Mouse (Mus musculus) CH12.LX (cell line): ENCODE measurements around the gene Rims3. TPM values are rescaled to one million over a fixed set of nuclear protein-coding genes. Genes with fewer than 3 reads are reported as not detected.

Experiments used
- DNase-seq: peaks from one replicate; pipeline ENCODE4 v3.0.0-alpha.2; 2013; ENCODE audit errors: extremely low read depth
- H3K27ac ChIP-seq: 2 replicates; pipeline ENCODE4 v1.5.1; 2012; ENCODE audit warnings: low read depth, mild to moderate bottlenecking, control low read depth, moderate library complexity; ENCODE audit not compliant: insufficient read depth
- H3K27me3 ChIP-seq: replicated peaks from 2 replicates; pipeline ENCODE3; 2012; ENCODE audit warnings: inconsistent platforms
- H3K36me3 ChIP-seq, 2 experiments: replicated peaks in 1 of 2; 2 replicates each; pipeline versions ENCODE3 to v1.6.1; 2012; ENCODE audit warnings: inconsistent platforms in 1 of 2, low read length in 1 of 2, mild to moderate bottlenecking in 1 of 2, mixed read lengths in 1 of 2, moderate library complexity in 1 of 2; ENCODE audit not compliant: control insufficient read depth in 1 of 2, insufficient read depth in 1 of 2
- H3K4me1 ChIP-seq, 2 experiments: 2 replicates each; pipeline ENCODE4 v1.6.1; 2012; ENCODE audit warnings: inconsistent platforms in 1 of 2, moderate library complexity in 1 of 2; ENCODE audit not compliant: insufficient read depth in 2 of 2, control insufficient read depth in 1 of 2
- H3K4me2 ChIP-seq: 2 replicates; pipeline ENCODE4 v1.6.1; 2012; ENCODE audit warnings: low read depth, mild to moderate bottlenecking, control low read depth; ENCODE audit not compliant: poor library complexity, insufficient read depth, severe bottlenecking
- H3K4me3 ChIP-seq, 3 experiments: fragments of 150-350 bp in 1 of 3; sonication (generic) in 1 of 3; replicated peaks in 1 of 3; 2 replicates each; pipeline versions ENCODE3 to v1.5.1; 2011 to 2012; ENCODE audit warnings: low read depth in 2 of 3, low read length in 2 of 3, mild to moderate bottlenecking in 2 of 3, moderate library complexity in 2 of 3, control low read depth in 1 of 3, improper control_type of control experiment in 1 of 3, inconsistent platforms in 1 of 3, mixed read lengths in 1 of 3; ENCODE audit not compliant: poor library complexity in 1 of 3
- H3K79me2 ChIP-seq: replicated peaks from 2 replicates; pipeline ENCODE4 v1.6.1; 2012; ENCODE audit warnings: mild to moderate bottlenecking, moderate library complexity; ENCODE audit not compliant: control insufficient read depth, poor library complexity, insufficient read depth, severe bottlenecking; ENCODE audit errors: extremely low read depth
- H3K9ac ChIP-seq: 2 replicates; pipeline ENCODE4 v1.6.1; 2012; ENCODE audit warnings: low read depth, mild to moderate bottlenecking, control low read depth, moderate library complexity; ENCODE audit not compliant: insufficient read depth
- H3K9me3 ChIP-seq: replicated peaks from 2 replicates; pipeline ENCODE3; 2012; ENCODE audit warnings: low read length, inconsistent platforms, mixed read lengths
- BHLHE40 ChIP-seq: IDR thresholded peaks from 2 replicates; pipeline ENCODE4 v1.6.1; 2011; ENCODE audit warnings: mild to moderate bottlenecking, low read depth, low read length, improper control_type of control experiment
- CHD1 ChIP-seq: IDR thresholded peaks from 2 replicates; pipeline ENCODE4 v1.6.1; 2012; ENCODE audit warnings: low read depth, low read length, improper control_type of control experiment, inconsistent platforms
- CHD2 ChIP-seq: IDR thresholded peaks from 2 replicates; pipeline ENCODE4 v1.6.1; 2011; ENCODE audit warnings: low read length, improper control_type of control experiment
- ELF1 ChIP-seq: IDR thresholded peaks from 2 replicates; pipeline ENCODE4 v1.6.1; 2014; ENCODE audit warnings: low read depth, mild to moderate bottlenecking, inconsistent platforms, low read length, improper control_type of control experiment
- HCFC1 ChIP-seq: IDR thresholded peaks from 2 replicates; pipeline ENCODE4 v1.6.1; 2012; ENCODE audit warnings: low read depth, mild to moderate bottlenecking, inconsistent platforms, low read length, improper control_type of control experiment
- JUND ChIP-seq: conservative IDR thresholded peaks from 2 replicates; pipeline ENCODE4 v1.6.1; 2011; ENCODE audit warnings: low read depth, low read length, improper control_type of control experiment
- MAZ ChIP-seq: IDR thresholded peaks from 2 replicates; pipeline ENCODE4 v1.6.1; 2012; ENCODE audit warnings: low read depth, mild to moderate bottlenecking, inconsistent platforms, low read length, improper control_type of control experiment, moderate library complexity
- MXI1 ChIP-seq: IDR thresholded peaks from 2 replicates; pipeline ENCODE4 v1.6.1; 2011; ENCODE audit warnings: mild to moderate bottlenecking, low read depth, low read length, improper control_type of control experiment
- NELFE ChIP-seq: IDR thresholded peaks from 2 replicates; pipeline ENCODE4 v1.6.1; 2011; ENCODE audit warnings: low read depth, low read length, improper control_type of control experiment
- NRF1 ChIP-seq: IDR thresholded peaks from 2 replicates; pipeline ENCODE4 v1.6.1; 2014; ENCODE audit warnings: low read depth, mild to moderate bottlenecking, inconsistent platforms, low read length, improper control_type of control experiment, moderate library complexity
- SIN3A ChIP-seq: IDR thresholded peaks from 2 replicates; pipeline ENCODE4 v1.6.1; 2012; ENCODE audit warnings: low read length, improper control_type of control experiment, inconsistent platforms
- USF1 ChIP-seq: IDR thresholded peaks from 2 replicates; pipeline ENCODE4 v1.6.1; 2014; ENCODE audit warnings: low read depth, mild to moderate bottlenecking, inconsistent platforms, low read length, improper control_type of control experiment
- ZMIZ1 ChIP-seq: IDR thresholded peaks from 2 replicates; pipeline ENCODE4 v1.6.1; 2012; ENCODE audit warnings: low read depth, mild to moderate bottlenecking, inconsistent platforms, low read length, improper control_type of control experiment
- ZNF384 ChIP-seq: IDR thresholded peaks from 2 replicates; pipeline ENCODE4 v1.6.1; 2012; ENCODE audit warnings: low read depth, low read length, improper control_type of control experiment, inconsistent platforms
- dilution Hi-C: fragments of 300-500 bp; cut with MboI; formaldehyde crosslinking; loops from 2 replicates; pipeline ENCODE4 v1.14.3; 2020; ENCODE audit warnings: low sequenced_read_pairs; ENCODE audit not compliant: extremely low pct_unique_long_range_greater_than_20kb, extremely low pct_ligation_motif_present
- in situ Hi-C: fragments of 300-500 bp; cut with MboI; formaldehyde crosslinking; loops from 3 replicates; pipeline ENCODE4 v1.14.3; 2019; ENCODE audit warnings: low sequenced_read_pairs, low pct_ligation_motif_present, low pct_unique_long_range_greater_than_20kb, mixed read lengths
- polyA plus RNA-seq: library from polyadenylated mRNA; unstranded; fragments of >175 nt; gene quantifications from 2 replicates; pipeline ENCODE4 v1.2.1, GENCODE M21; 2012; ENCODE audit warnings: low read depth; ENCODE audit not compliant: insufficient read length
- total RNA-seq, 2 experiments: library from RNA; depleted of rRNA; stranded (reverse); fragments of 300-350 nt in 1 of 2; fragments of >200 nt in 1 of 2; gene quantifications; 2 replicates each; pipeline ENCODE4 v1.2.3; 2012 to 2014

The Rims3 gene
- total and polyA plus RNA-seq, 3 experiments: 0.05 to 0.17 (median 0.13) TPM

- peaks cover 14% of the 10 kb centered on the region for H3K27me3 ChIP-seq
- H3K9me3 ChIP-seq: no peaks in the 10 kb centered on the region
- no peak overlapping the region for H3K4me3 ChIP-seq
- no peak overlapping the region for H3K4me2 ChIP-seq
- no peak overlapping the region for H3K9ac ChIP-seq
- DNase-seq: no peak
- TF ChIP-seq NRF1: no peak
- no peak for TF ChIP-seq JUND
- TF ChIP-seq BHLHE40: no peak
- TF ChIP-seq SIN3A: no peak
- TF ChIP-seq ELF1: no peak
- TF ChIP-seq ZNF384: no peak
- no peaks in the 10 kb centered on the region for H3K79me2 ChIP-seq
- no peaks in the 10 kb centered on the region for H3K36me3 ChIP-seq
- dilution Hi-C loops (no loop called here), in situ Hi-C loops (no loop called here)
- H3K27ac ChIP-seq: no peak overlapping the region
- peaks cover 0 to 18% of the 10 kb centered on the region in 2 experiments; a peak in 2 of 4 replicates for H3K4me1 ChIP-seq
Observed at GRCm38 (mm10) chr4:120888884-120889283, 34.3 kb downstream of the Rims3 start.

GRCm38 (mm10) chr4:120890754-120891440 lies 36.3 kb downstream of the Rims3 start:
- H3K4me1 ChIP-seq: peaks cover 0 to 5% of the 10 kb centered on the region in 2 experiments; a peak in 2 of 4 replicates
- no peaks in the 10 kb centered on the region for H3K9me3 ChIP-seq
- in situ Hi-C loops (no loop called here), dilution Hi-C loops (no loop called here)
- TF ChIP-seq NELFE: no peak
- TF ChIP-seq HCFC1: no peak
- TF ChIP-seq MXI1: no peak
- no peak overlapping the region for H3K4me2 ChIP-seq
- no peak overlapping the region for H3K9ac ChIP-seq
- no peak overlapping the region for H3K4me3 ChIP-seq
- H3K27me3 ChIP-seq: peaks cover 29% of the 10 kb centered on the region
- no peaks in the 10 kb centered on the region for H3K79me2 ChIP-seq
- no peak overlapping the region for H3K27ac ChIP-seq
- DNase-seq: no peak
- no peaks in the 10 kb centered on the region for H3K36me3 ChIP-seq

GRCm38 (mm10) chr4:120891960-120892359 lies 37.3 kb downstream of the Rims3 start:
- no peak for DNase-seq
- TF ChIP-seq USF1 (no peak), CHD2 (no peak), ZMIZ1 (no peak), MAZ (no peak), CHD1 (no peak)
- TF ChIP-seq, all 38 proteins: peak for 0
- Histone ChIP-seq H3K27me3 (peaks cover 35% of the 10 kb centered on the region), H3K4me1 (peaks cover 0 to 4% of the 10 kb centered on the region in 2 experiments; a peak in 1 of 4 replicates), H3K9me3 (no peaks in the 10 kb centered on the region), H3K4me3 (no peak overlapping the region), H3K79me2 (no peaks in the 10 kb centered on the region), H3K36me3 (no peaks in the 10 kb centered on the region), H3K27ac (no peak overlapping the region), H3K9ac (no peak overlapping the region), H3K4me2 (no peak overlapping the region)
- in situ Hi-C loops (no loop called here), dilution Hi-C loops (no loop called here)
